Comparison of ENCODE assay signal across 8 mouse cellular contexts in the genomic region with DNA sequence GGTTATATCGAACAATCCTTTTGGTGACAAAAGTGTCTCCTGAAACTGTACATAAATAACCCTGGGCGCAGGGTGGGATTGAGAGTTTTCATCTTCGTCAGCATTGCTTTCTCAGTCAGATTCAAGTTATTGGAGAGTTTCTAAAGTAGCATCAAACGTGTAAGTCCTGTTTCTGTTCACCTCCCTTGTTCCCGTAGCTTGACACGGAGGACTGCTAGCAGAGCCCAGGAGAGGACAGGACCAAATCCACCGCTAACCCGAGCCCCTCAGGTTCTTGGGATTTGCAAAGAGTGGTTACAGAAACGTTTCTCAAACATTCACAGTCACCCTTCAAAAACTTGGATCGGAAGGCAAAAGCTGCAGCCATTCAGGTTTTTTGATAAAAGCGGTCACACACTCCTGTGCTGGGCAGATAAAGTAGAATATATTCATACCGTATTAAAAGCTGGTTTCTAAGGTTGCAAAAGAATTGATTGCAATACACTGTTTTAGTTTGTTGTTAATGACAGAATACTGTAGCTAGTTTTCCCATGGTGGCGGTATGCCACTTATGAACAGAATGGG. TPM values are rescaled to one million over a fixed set of nuclear protein-coding genes. Genes with fewer than 3 reads are reported as not detected.
DNase-seq lines count a peak whose midpoint lies in the region; ATAC-seq and TF ChIP-seq lines count a peak whose summit lies in the region.

No protein-coding gene starts in this region.

- no peaks in the 10 kb centered on the region for H3K27me3 ChIP-seq in E14TG2a.4 (ENCODE audit: insufficient read depth, low read length)
- H3K27me3 ChIP-seq in forebrain, embryonic 13.5 days = no peaks in the 10 kb centered on the region
- H3K27me3 ChIP-seq in liver, embryonic 15.5 days = no peaks in the 10 kb centered on the region

- H3K4me1 ChIP-seq in E14TG2a.4 (replicated peaks; ENCODE audit: low read depth, low read length) = peaks cover 20% of the 10 kb centered on the region
- H3K4me1 ChIP-seq in forebrain, embryonic 13.5 days = peaks cover 16% of the 10 kb centered on the region
- peaks cover 31% of the 10 kb centered on the region for H3K4me1 ChIP-seq in liver, embryonic 15.5 days (replicated peaks)

- peaks cover 25% of the 10 kb centered on the region for H3K36me3 ChIP-seq in E14TG2a.4 (ENCODE audit: insufficient read depth, low read length)
- H3K36me3 ChIP-seq in forebrain, embryonic 13.5 days (ENCODE audit: poor library complexity, severe bottlenecking) = no peaks in the 10 kb centered on the region
- peaks cover 30% of the 10 kb centered on the region for H3K36me3 ChIP-seq in liver, embryonic 15.5 days (replicated peaks)

- DNase-seq in gastrocnemius, adult 2 months = no peak
- no peak for DNase-seq in gastrocnemius, postnatal 36 days
- no peak for DNase-seq in thymus, postnatal 14 days
- DNase-seq in left cerebral cortex, adult 18-20 months (ENCODE audit: low spot score in 2 of 2) = no peak
- DNase-seq in adrenal gland, postnatal 4 days (ENCODE audit: low spot score in 2 of 2) = no peak

- ATAC-seq in forebrain, embryonic 13.5 days = no peak
- ATAC-seq in liver, embryonic 15.5 days (ENCODE audit: insufficient read depth) = no peak

- TF ChIP-seq CTCF in gastrocnemius, adult 2 months (IDR thresholded peaks at IDR 0.05) = no peak
- TF ChIP-seq CTCF in E14TG2a.4 (conservative IDR thresholded peaks at IDR 0.05; ENCODE audit: low read length) = no peak

- 36% methylated on average over 13 of the region's 13 CpGs for WGBS in forebrain, embryonic 13.5 days
- WGBS in liver, embryonic 15.5 days (ENCODE audit: insufficient replicate concordance) = 13% methylated on average over 13 of the region's 13 CpGs

- peak overlapping the region; percentile 91 for H3K9ac ChIP-seq in forebrain, embryonic 13.5 days
- H3K9ac ChIP-seq in liver, embryonic 15.5 days = peak overlapping the region; percentile 97

- peak overlapping the region; percentile 94 for H3K4me2 ChIP-seq in forebrain, embryonic 13.5 days
- peak overlapping the region; percentile 84 for H3K4me2 ChIP-seq in liver, embryonic 15.5 days

- peak overlapping the region; percentile 98 for H3K4me3 ChIP-seq in gastrocnemius, adult 2 months
- peak overlapping the region; percentile 95 for H3K4me3 ChIP-seq in E14TG2a.4 (replicated peaks; ENCODE audit: low read length)
- H3K4me3 ChIP-seq in forebrain, embryonic 13.5 days = peak overlapping the region; percentile 88
- H3K4me3 ChIP-seq in liver, embryonic 15.5 days (replicated peaks) = peak overlapping the region; percentile 100

- intact Hi-C loops in gastrocnemius, adult 2 months (cut with DNase I) = loop anchor here (2.0 kb wide), 1 partner anchor 47 kb away; a partner anchor contains a TSS
- intact Hi-C loops in gastrocnemius, postnatal 36 days (cut with DNase I) = loop anchor here (5.0 kb wide), 1 partner anchor 45 kb away; a partner anchor contains a TSS

- peak overlapping the region; percentile 95 for H3K27ac ChIP-seq in gastrocnemius, adult 2 months
- no peak overlapping the region for H3K27ac ChIP-seq in forebrain, embryonic 13.5 days
- H3K27ac ChIP-seq in liver, embryonic 15.5 days (replicated peaks) = peak overlapping the region; percentile 93

- H3K9me3 ChIP-seq in E14TG2a.4 (ENCODE audit: low read length) = no peaks in the 10 kb centered on the region
- H3K9me3 ChIP-seq in forebrain, embryonic 13.5 days (replicated peaks) = no peaks in the 10 kb centered on the region
- H3K9me3 ChIP-seq in liver, embryonic 15.5 days (replicated peaks) = no peaks in the 10 kb centered on the region

RNA-seq across cellular contexts. Expression of a gene that starts 1.0 kb away (rescaled TPM):
- 100 to 1,000 TPM; 116 to 141 TPM for total RNA-seq in gastrocnemius, adult 2 months (2021)
- total RNA-seq in gastrocnemius, postnatal 36 days (2021) = 100 to 1,000 TPM in 1 of 2 experiments, 10 to 100 TPM in 1; 99.1 to 113 TPM
- polyA plus RNA-seq in forebrain, embryonic 13.5 days (2015; fragmentation: Nextera tagmentation; extraction: Ambion mirVana) = 123 and 131 TPM in 2 replicates
- 52.7 and 53.4 TPM in 2 replicates for polyA plus RNA-seq in liver, embryonic 15.5 days (2015; fragmentation: Nextera tagmentation; extraction: Ambion mirVana)
- total RNA-seq in left cerebral cortex, adult 18-20 months (2021) = 100 to 1,000 TPM; 179 to 200 TPM
- total RNA-seq in adrenal gland, postnatal 4 days (2021) = 100 to 1,000 TPM; 101 to 115 TPM

RNA-seq across cellular contexts. Expression of a gene that starts 47.4 kb away (rescaled TPM):
- 10 to 100 TPM; 23.0 to 28.5 TPM for total RNA-seq in gastrocnemius, adult 2 months (2021)
- total RNA-seq in gastrocnemius, postnatal 36 days (2021) = 10 to 100 TPM; 23.4 to 26.8 TPM
- 106 and 115 TPM in 2 replicates for polyA plus RNA-seq in forebrain, embryonic 13.5 days (2015; fragmentation: Nextera tagmentation; extraction: Ambion mirVana)
- 78.7 and 79.7 TPM in 2 replicates for polyA plus RNA-seq in liver, embryonic 15.5 days (2015; fragmentation: Nextera tagmentation; extraction: Ambion mirVana)
- total RNA-seq in left cerebral cortex, adult 18-20 months (2021) = 10 to 100 TPM; 91.8 to 93.4 TPM
- 10 to 100 TPM; 74.6 to 83.9 TPM for total RNA-seq in adrenal gland, postnatal 4 days (2021)
